Mouse (Mus musculus) spleen, adult 2 months (tissue): Measurements from ENCODE around the gene Gmfb. TPM values are rescaled to one million over a fixed set of nuclear protein-coding genes. Genes with fewer than 3 reads are reported as not detected.
A peak's percentile ranks its signal among the peaks of the same experiment; 100 is the strongest.

Experiments
- DNase-seq, 2 experiments: peaks; one replicate each; pipeline versions ENCODE4 v3.0.0 to v3.0.0-alpha.2; 2012 to 2021; ENCODE audit warnings: low spot score in 2 of 2, low read depth in 1 of 2
- H3K27ac ChIP-seq: fragments of 200-500 bp; 2 replicates; pipeline ENCODE4 v1.5.1; 2012; ENCODE audit warnings: low read length, inconsistent platforms; ENCODE audit not compliant: insufficient read depth
- H3K27me3 ChIP-seq: fragments of 200-500 bp; 2 replicates; pipeline ENCODE4 v1.6.1; 2012; ENCODE audit warnings: mild to moderate bottlenecking, moderate library complexity, low read length, inconsistent platforms; ENCODE audit not compliant: control insufficient read depth, insufficient read depth
- H3K36me3 ChIP-seq: fragments of 200-500 bp; 2 replicates; pipeline ENCODE4 v1.6.1; 2012; ENCODE audit warnings: mild to moderate bottlenecking, low read length, inconsistent platforms; ENCODE audit not compliant: control insufficient read depth, insufficient read depth
- H3K4me1 ChIP-seq: fragments of 200-500 bp; 2 replicates; pipeline ENCODE4 v1.6.1; 2011; ENCODE audit warnings: inconsistent platforms; ENCODE audit not compliant: control insufficient read depth, insufficient read depth, insufficient read length
- H3K4me3 ChIP-seq: fragments of 200-500 bp; 2 replicates; pipeline ENCODE4 v1.5.1; 2011; ENCODE audit warnings: mild to moderate bottlenecking, inconsistent platforms; ENCODE audit not compliant: insufficient read depth, insufficient read length; ENCODE audit errors: extremely low read depth
- CTCF ChIP-seq: fragments of 200-500 bp; IDR thresholded peaks from 2 replicates; pipeline ENCODE4 v1.5.1; 2011; ENCODE audit warnings: mild to moderate bottlenecking, inconsistent platforms; ENCODE audit not compliant: insufficient read depth, insufficient read length, insufficient replicate concordance; ENCODE audit errors: extremely low read depth
- POLR2A ChIP-seq: fragments of 200-500 bp; IDR thresholded peaks from 2 replicates; pipeline ENCODE4 v1.6.1; 2011; ENCODE audit warnings: low read depth, low read length, inconsistent platforms
- WGBS: fragments of 180-500 bp; shearing (Covaris S2); methylation state at CpG from one replicate; pipeline ENCODE4 v1.1.7; 2018; 5-methylcytosine and 5-hydroxymethylcytosine counted together
- polyA plus RNA-seq: library from polyadenylated mRNA; depleted of rRNA; stranded (reverse); fragments of >200 nt; gene quantifications from 2 replicates; pipeline ENCODE4 v1.2.3, GENCODE M21; 2012

Gene Gmfb
- polyA plus RNA-seq, 1 experiment = 7.5 TPM

GRCm38 (mm10) chr14:46839326-46839725 is 17.3 kb upstream of the Gmfb start:
- Histone ChIP-seq H3K4me3 (no peak overlapping the region), H3K36me3 (peaks cover 15% of the 10 kb centered on the region; the same call in 1 of the 2 replicates), H3K4me1 (no peaks in the 10 kb centered on the region), H3K27me3 (no peaks in the 10 kb centered on the region), H3K27ac (no peak overlapping the region)
- DNase-seq = no peak
- TF ChIP-seq CTCF (no peak), POLR2A (no peak)
- 86% methylated on average over 4 of the region's 4 CpGs for WGBS

DNA sequence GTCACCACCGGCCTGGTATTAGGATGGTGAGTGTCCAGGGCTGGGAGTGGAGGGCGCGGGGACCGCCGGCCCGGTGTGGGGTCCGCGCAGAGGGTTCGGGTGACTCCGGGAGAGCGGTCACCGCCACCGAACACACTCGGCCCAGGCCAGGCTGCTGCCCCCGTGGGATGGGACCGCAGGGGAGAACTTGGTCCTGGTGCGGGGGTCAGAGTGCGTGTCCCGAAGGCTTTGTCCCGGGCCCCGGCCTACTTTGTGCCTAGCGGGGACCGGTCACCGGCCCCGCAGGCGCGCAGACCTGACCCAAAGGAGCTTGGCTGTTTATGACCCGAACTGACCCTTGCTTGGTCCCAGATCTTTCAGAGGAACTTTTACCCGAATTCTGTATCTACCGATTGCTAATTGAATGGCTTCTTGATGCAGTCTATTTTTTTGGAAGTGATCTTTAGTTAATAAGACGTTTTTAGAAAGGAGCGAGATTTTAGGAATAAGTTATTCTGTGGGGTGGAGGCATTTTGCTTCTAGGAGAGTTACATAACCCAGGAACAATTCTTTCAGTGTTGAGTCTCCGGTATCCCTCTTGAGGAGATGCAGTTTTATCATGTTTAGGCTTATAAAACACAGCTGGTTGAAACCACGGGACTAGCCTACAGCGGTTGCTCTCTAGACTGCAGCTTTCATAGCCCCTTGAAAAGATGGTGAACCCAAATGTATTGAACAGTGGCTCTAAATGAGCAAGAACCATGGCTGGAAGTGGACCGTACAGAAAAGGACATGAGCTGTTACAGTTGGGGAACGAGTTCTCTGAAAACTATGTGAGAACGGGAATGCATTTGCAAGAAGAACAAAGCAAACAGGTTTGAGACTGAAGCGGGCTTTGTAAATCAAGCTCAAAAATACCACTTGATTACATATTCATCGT is 10.6 kb upstream of the Gmfb start:
- TF ChIP-seq POLR2A (no peak), CTCF (no peak)
- no peaks in the 10 kb centered on the region; the same call in 1 of the 2 replicates for H3K4me1 ChIP-seq
- H3K4me3 ChIP-seq = peak overlapping the region; percentile 80
- DNase-seq = no peak
- peak overlapping the region; percentile 55; the same call in 1 of the 2 replicates for H3K27ac ChIP-seq
- WGBS = 12% methylated on average over 40 of the region's 40 CpGs
- H3K36me3 ChIP-seq = no peaks in the 10 kb centered on the region
- H3K27me3 ChIP-seq = peaks cover 2% of the 10 kb centered on the region

- under 1% methylated on average over 32 of the region's 32 CpGs for WGBS
- Histone ChIP-seq H3K27me3 (peaks cover 2% of the 10 kb centered on the region), H3K36me3 (no peaks in the 10 kb centered on the region), H3K27ac (peak within 1 kb of the TSS; percentile 76), H3K4me3 (peak within 1 kb of the TSS; percentile 80), H3K4me1 (no peaks in the 10 kb centered on the region; the same call in 1 of the 2 replicates)
- no peak for TF ChIP-seq CTCF
- peak; percentile 27 for TF ChIP-seq POLR2A
- DNase-seq = peak; percentile 80 to 94
Measured at GRCm38 (mm10) chr14:46831837-46832333, 9.8 kb upstream of the Gmfb start, which contains the start of gene Cgrrf1. TSS of gene Cgrrf1 (plus strand) at chr14:46832125.

DNA sequence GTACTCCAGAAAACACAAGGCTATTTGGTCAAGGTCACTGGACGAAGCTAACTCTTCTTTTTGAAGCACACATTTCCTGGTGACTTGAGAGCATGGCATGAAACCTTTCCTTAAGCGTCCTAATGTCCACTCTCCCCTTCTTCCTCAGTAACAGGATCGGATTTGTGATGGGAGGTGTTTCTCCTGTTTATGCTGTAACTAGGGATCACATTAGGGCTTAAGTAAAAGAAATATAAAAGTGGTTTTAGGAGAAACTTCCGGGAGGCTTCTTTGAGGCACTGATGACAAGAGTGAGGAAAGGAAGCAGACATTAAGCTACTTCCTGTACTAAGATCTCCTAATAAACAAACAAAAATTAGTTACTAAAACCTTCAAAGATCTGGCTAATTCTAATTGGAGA is 9.3 kb upstream of the Gmfb start:
- Histone ChIP-seq H3K4me3 (peak overlapping the region; percentile 80), H3K36me3 (no peaks in the 10 kb centered on the region), H3K27ac (peak overlapping the region; percentile 11; the same call in 1 of the 2 replicates), H3K27me3 (peaks cover 2% of the 10 kb centered on the region), H3K4me1 (no peaks in the 10 kb centered on the region; the same call in 1 of the 2 replicates)
- WGBS = 3% methylated on average over 4 of the region's 4 CpGs
- TF ChIP-seq CTCF (no peak), POLR2A (no peak)
- DNase-seq = peak in 1 of 2 experiments; percentile 5

DNA sequence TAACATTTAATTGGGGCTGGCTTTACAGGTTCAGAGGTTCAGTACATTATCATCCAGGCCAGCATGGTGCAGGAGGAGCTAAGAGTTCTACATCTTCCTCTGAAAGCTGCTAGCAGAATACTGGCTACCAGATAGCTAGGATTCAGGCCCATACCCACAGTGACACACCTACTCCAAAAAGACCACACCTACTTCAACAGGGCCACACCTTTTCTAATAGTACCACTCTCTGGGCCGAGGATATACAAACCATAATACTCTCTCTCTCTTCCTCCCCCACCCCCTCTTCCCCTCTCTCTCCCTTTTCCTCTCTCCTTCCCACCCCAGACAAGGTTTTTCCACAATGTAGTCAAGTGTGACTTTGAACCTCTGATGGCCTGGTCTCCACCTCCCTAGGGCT is 5.4 kb upstream of the Gmfb start:
- TF ChIP-seq CTCF = no peak
- no peak for TF ChIP-seq POLR2A
- Histone ChIP-seq H3K27ac (no peak overlapping the region), H3K4me3 (no peak overlapping the region), H3K27me3 (peaks cover 2% of the 10 kb centered on the region), H3K4me1 (no peaks in the 10 kb centered on the region; the same call in 1 of the 2 replicates), H3K36me3 (no peaks in the 10 kb centered on the region)
- WGBS = 58% methylated on average over 1 of the region's 1 CpGs
- DNase-seq = no peak

- H3K36me3 ChIP-seq = no peaks in the 10 kb centered on the region
- no peak for DNase-seq
- H3K4me1 ChIP-seq = peaks cover 3% of the 10 kb centered on the region; the same call in 1 of the 2 replicates
- H3K4me3 ChIP-seq = no peak overlapping the region
- no peaks in the 10 kb centered on the region for H3K27me3 ChIP-seq
- TF ChIP-seq CTCF = no peak
- TF ChIP-seq POLR2A = no peak
- no peak overlapping the region for H3K27ac ChIP-seq
- WGBS = 95% methylated on average over 2 of the region's 2 CpGs
Measured at GRCm38 (mm10) chr14:46823996-46824395, 2.0 kb upstream of the Gmfb start.
